Mouse (Mus musculus): ENCODE measurements at regions not wholly inside any gene's neighbourhood (a gene's known extent, or its start where the extent isn't known, plus 50 kb on each side); places are given as distances from the start of the nearest gene placed in this dataset.

GRCm38 (mm10) chr10:118569424-118569823 is 128.6 kb downstream of the Ifng start:
- TF ChIP-seq CTCF (IDR thresholded peaks at IDR 0.05) = no peak
- no peaks in the 10 kb centered on the region for H3K27me3 ChIP-seq
- DNase-seq (ENCODE audit: low read depth, low spot score) (no peak), ATAC-seq (no peak)
- ChIA-PET POLR2A (interaction anchor here (0.6 kb wide), 1 partner anchor 987 kb away, joined by 3 read pairs; no protein-coding TSS in a partner anchor), CTCF (no interaction called here)
- in situ Hi-C loops (cut with MboI; ENCODE audit: low pct_unique_long_range_greater_than_20kb) = no loop called here

DNA sequence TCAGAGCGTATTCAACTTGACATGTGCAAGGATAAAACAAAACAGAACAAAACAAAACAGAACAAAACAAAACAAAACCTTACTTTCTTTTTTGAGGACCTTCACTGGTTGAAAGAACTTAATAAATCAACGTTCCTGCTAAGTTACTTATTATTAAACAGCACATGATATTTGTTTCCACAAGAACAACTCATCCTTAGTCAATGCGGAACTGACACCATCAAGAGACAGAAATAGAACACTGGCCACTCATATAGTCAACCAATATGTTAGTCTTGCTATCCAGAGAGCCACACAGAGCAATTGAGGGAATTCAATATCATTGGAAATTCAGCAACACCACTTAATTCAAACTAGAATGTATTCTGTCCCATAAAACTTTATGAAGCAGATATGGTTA is 132.4 kb downstream of the Ifng start:
- DNase-seq (ENCODE audit: low read depth, low spot score) = peak; percentile 2
- H3K27me3 ChIP-seq = no peaks in the 10 kb centered on the region
- no peak for ATAC-seq
- no peak for TF ChIP-seq CTCF (IDR thresholded peaks at IDR 0.05)
- ChIA-PET POLR2A (no interaction called here), CTCF (no interaction called here)
- in situ Hi-C loops (cut with MboI; ENCODE audit: low pct_unique_long_range_greater_than_20kb) = no loop called here

GRCm38 (mm10) chr10:118575570-118575969 is 134.7 kb downstream of the Ifng start:
- no peaks in the 10 kb centered on the region for H3K27me3 ChIP-seq
- ChIA-PET POLR2A (no interaction called here), CTCF (no interaction called here)
- DNase-seq (ENCODE audit: low read depth, low spot score) (no peak), ATAC-seq (no peak)
- no peak for TF ChIP-seq CTCF (IDR thresholded peaks at IDR 0.05)
- in situ Hi-C loops (cut with MboI; ENCODE audit: low pct_unique_long_range_greater_than_20kb) = no loop called here

DNA sequence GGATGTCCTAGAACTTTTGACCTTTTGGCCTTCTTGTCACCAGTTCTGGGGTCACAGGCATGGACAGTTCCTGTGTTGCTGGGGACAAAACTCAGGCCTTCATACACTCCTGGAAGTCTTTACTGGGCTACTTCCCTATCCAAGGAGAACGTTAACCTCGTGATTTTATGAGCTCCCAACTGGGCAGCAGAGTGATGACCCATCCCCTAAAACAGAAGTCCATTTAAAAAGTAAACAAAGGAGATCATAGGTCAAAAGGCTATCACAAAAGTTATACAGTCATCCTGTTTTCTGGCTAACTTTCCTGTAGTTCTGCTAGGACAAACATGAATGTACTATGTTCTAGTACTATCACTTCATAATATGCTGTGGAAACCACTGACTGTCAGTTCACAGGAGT is 140.5 kb downstream of the Ifng start:
- no peak for TF ChIP-seq CTCF (IDR thresholded peaks at IDR 0.05)
- ChIA-PET CTCF (no interaction called here), POLR2A (no interaction called here)
- no peak for ATAC-seq
- DNase-seq (ENCODE audit: low read depth, low spot score) = no peak
- no peaks in the 10 kb centered on the region for H3K27me3 ChIP-seq
- in situ Hi-C loops (cut with MboI; ENCODE audit: low pct_unique_long_range_greater_than_20kb) = no loop called here

DNA sequence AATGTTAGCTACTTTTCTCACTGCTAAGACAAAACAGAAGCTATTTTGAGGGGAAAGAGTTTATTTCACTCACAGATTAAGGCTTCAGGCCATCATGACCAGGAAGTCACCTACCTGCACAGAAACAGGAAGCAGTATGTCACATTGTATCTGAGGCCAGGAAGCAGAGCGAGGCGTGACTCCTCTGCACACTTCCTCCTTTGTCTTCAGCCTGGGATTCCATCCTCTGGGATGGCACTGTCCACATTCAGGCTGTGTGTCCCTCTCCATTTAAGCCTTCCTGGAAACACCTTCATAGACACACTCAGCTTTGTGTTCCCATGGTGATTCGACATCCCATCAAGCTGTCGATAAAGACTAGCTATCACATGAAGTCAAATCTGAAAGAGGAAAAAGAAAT is 145.0 kb downstream of the Ifng start:
- H3K27me3 ChIP-seq = no peaks in the 10 kb centered on the region
- in situ Hi-C loops (cut with MboI; ENCODE audit: low pct_unique_long_range_greater_than_20kb) = no loop called here
- CTCF ChIA-PET = interaction anchor here (0.7 to 1.8 kb wide), 2 partner anchors 7 to 14 kb away, joined by 3 to 4 read pairs; no protein-coding TSS in a partner anchor
- DNase-seq (ENCODE audit: low read depth, low spot score) (no peak), ATAC-seq (no peak)
- POLR2A ChIA-PET = no interaction called here
- no peak for TF ChIP-seq CTCF (IDR thresholded peaks at IDR 0.05)

GRCm38 (mm10) chr10:118588198-118588597 is 147.4 kb downstream of the Ifng start:
- in situ Hi-C loops (cut with MboI; ENCODE audit: low pct_unique_long_range_greater_than_20kb) = no loop called here
- POLR2A ChIA-PET = no interaction called here

GRCm38 (mm10) chr10:118592648-118593368 is 152.0 kb downstream of the Ifng start:
- peak; percentile 86 for TF ChIP-seq CTCF (IDR thresholded peaks at IDR 0.05)
- no peaks in the 10 kb centered on the region for H3K27me3 ChIP-seq
- CTCF ChIA-PET = interaction anchor here (1.5 kb wide), 1 partner anchor 487 kb away, joined by 12 read pairs; no protein-coding TSS in a partner anchor
- ATAC-seq (peak; percentile 57), DNase-seq (ENCODE audit: low read depth, low spot score) (no peak)
- in situ Hi-C loops (cut with MboI; ENCODE audit: low pct_unique_long_range_greater_than_20kb) = loop anchor here (5.0 kb wide), 1 partner anchor 484 kb away; no protein-coding TSS in a partner anchor
- POLR2A ChIA-PET = interaction anchor here (0.5 kb wide), 1 partner anchor 21 kb away, joined by 4 read pairs; no protein-coding TSS in a partner anchor

More at GRCm38 (mm10) chr10:118588198-118588597, 147.4 kb downstream of the Ifng start:
- TF ChIP-seq CTCF (IDR thresholded peaks at IDR 0.05) = no peak
- DNase-seq (ENCODE audit: low read depth, low spot score) = no peak
- no peaks in the 10 kb centered on the region for H3K27me3 ChIP-seq
- ATAC-seq = no peak
- CTCF ChIA-PET = no interaction called here

DNA sequence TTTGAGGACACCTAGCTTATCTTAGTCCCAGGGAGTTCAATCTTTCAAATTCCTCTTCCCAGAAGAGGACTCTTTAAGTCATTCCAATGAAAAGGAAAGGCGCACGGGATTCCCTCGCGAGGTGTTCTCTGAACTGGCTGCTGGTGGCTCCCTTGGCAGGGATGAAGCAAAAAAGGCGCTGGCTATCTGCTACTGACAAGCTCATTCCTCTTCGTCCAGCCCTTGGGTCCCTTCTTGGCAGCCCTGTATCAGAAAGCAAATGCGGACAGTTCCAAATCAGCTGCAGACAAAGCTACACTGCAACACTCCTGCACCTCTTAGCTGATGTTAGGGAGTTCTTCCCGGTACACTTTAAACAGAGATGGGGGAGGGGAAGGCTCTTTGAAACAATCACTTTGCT is 155.4 kb downstream of the Ifng start:
- DNase-seq (ENCODE audit: low read depth, low spot score) = no peak
- in situ Hi-C loops (cut with MboI; ENCODE audit: low pct_unique_long_range_greater_than_20kb) = no loop called here
- ChIA-PET POLR2A (no interaction called here), CTCF (interaction anchor here (1.4 kb wide), 1 partner anchor 484 kb away, joined by 4 read pairs; no protein-coding TSS in a partner anchor)
- no peak for TF ChIP-seq CTCF (IDR thresholded peaks at IDR 0.05)
- ATAC-seq = no peak
- no peaks in the 10 kb centered on the region for H3K27me3 ChIP-seq

DNA sequence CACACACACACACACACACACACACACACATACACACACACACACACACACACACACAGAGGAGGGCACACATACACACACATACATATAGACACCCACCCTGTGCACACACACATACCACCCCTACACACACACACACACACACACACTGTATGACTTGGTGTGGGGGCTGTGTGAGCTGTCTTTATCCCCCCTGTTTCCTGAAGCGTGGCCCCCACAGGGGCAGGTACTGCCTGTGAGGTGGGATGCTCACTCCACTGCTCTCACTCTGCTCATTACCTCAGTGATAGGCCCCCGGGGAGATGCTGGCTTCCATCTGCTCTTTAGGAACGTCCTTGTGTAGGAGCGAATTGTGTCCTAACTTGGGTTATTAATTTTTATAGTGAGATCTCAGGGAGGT is 157.7 kb downstream of the Ifng start:
- no peak for DNase-seq (ENCODE audit: low read depth, low spot score)
- in situ Hi-C loops (cut with MboI; ENCODE audit: low pct_unique_long_range_greater_than_20kb) = no loop called here
- no peaks in the 10 kb centered on the region for H3K27me3 ChIP-seq
- no peak for TF ChIP-seq CTCF (IDR thresholded peaks at IDR 0.05)
- ChIA-PET CTCF (no interaction called here), POLR2A (no interaction called here)
- ATAC-seq = no peak

- no peaks in the 10 kb centered on the region for H3K27me3 ChIP-seq
- ChIA-PET CTCF (no interaction called here), POLR2A (no interaction called here)
- in situ Hi-C loops (cut with MboI; ENCODE audit: low pct_unique_long_range_greater_than_20kb) = no loop called here
- no peak for DNase-seq (ENCODE audit: low read depth, low spot score)
- ATAC-seq = no peak
- TF ChIP-seq CTCF (IDR thresholded peaks at IDR 0.05) = no peak
Observed at GRCm38 (mm10) chr10:118599197-118599596, 158.4 kb downstream of the Ifng start.

DNA sequence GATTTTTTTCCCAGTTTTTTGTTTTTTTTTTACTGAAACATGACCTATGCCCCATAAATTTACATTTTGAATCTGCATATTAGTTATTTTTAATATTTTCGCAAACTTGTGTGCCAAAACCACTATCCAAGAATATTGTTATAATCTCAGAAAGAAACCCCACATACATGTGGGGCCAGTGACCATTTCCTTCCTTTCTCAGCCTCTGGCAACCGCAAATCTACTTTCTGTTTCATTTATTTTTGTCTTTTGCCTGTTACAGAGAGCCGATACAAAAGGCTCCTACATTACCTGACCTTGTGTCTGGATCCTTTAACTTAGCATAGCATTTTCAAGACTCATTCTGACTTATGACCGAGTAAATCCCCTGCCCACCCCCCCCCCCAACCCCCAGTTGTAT is 158.8 kb downstream of the Ifng start:
- CTCF ChIA-PET = no interaction called here
- in situ Hi-C loops (cut with MboI; ENCODE audit: low pct_unique_long_range_greater_than_20kb) = no loop called here
- H3K27me3 ChIP-seq = no peaks in the 10 kb centered on the region
- POLR2A ChIA-PET = no interaction called here
- ATAC-seq (no peak), DNase-seq (ENCODE audit: low read depth, low spot score) (no peak)
- no peak for TF ChIP-seq CTCF (IDR thresholded peaks at IDR 0.05)

- ChIA-PET POLR2A (no interaction called here), CTCF (no interaction called here)
- in situ Hi-C loops (cut with MboI; ENCODE audit: low pct_unique_long_range_greater_than_20kb) = no loop called here
- DNase-seq (ENCODE audit: low read depth, low spot score) (no peak), ATAC-seq (no peak)
- no peaks in the 10 kb centered on the region for H3K27me3 ChIP-seq
- TF ChIP-seq CTCF (IDR thresholded peaks at IDR 0.05) = no peak
Observed at GRCm38 (mm10) chr10:118602922-118603321, 162.1 kb downstream of the Ifng start.

Measured in Patski (cell line).